ENCODE assay signal across 8 mouse cellular contexts in the genomic region with DNA sequence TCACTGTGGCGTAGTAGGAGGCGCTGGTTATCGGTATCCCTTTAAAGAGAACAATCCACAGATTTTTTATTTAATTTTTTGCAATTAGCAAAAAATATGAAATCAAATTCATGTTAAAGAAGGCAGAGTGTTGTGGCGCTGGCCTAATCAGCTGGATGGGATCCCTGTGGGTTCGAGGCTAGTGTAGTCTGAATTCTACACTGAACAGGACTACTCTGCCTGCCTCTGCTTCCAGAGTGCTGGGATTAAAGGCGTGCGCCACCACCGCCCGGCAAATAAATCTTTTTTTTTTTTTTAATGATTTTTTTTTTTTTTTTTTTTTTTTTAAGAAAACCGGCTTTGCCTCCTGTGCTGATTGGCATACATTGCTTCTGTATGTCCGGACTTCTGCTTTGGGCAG. TPM values are rescaled to one million over a fixed set of nuclear protein-coding genes. Genes with fewer than 3 reads are reported as not detected.
DNase-seq lines count a peak whose midpoint lies in the region; ATAC-seq and TF ChIP-seq lines count a peak whose summit lies in the region.

No protein-coding gene starts in this region.

- WGBS in kidney, postnatal 0 days = 41% methylated on average over 11 of the region's 11 CpGs
- 52% methylated on average over 11 of the region's 11 CpGs for whole genome bisulfite sequencing in embryonic facial prominence, embryonic 12.5 days
- 41% methylated on average over 11 of the region's 11 CpGs for WGBS in intestine, embryonic 14.5 days

- H3K4me1 ChIP-seq in kidney, postnatal 0 days (replicated peaks; ENCODE audit: insufficient read depth, low read length) = 0 out of 2 replicates have a peak, but pooled peaks cover 5% of the 10 kb centered on the region
- H3K4me1 ChIP-seq in embryonic facial prominence, embryonic 12.5 days = 0 out of 2 replicates have a peak, but pooled peaks cover 10% of the 10 kb centered on the region
- no peaks in the 10 kb centered on the region for H3K4me1 ChIP-seq in intestine, embryonic 14.5 days (replicated peaks; ENCODE audit: control insufficient read depth, insufficient read depth, low read length)

- peak overlapping the region; percentile 81 for H3K9ac ChIP-seq in kidney, postnatal 0 days (ENCODE audit: low read depth, low read length)
- H3K9ac ChIP-seq in embryonic facial prominence, embryonic 12.5 days = peak overlapping the region; percentile 73
- H3K9ac ChIP-seq in intestine, embryonic 14.5 days (ENCODE audit: low read length) = peak overlapping the region; percentile 70

- H3K9me3 ChIP-seq in kidney, postnatal 0 days (replicated peaks; ENCODE audit: low read length) = no peaks in the 10 kb centered on the region
- peaks cover 15% of the 10 kb centered on the region for H3K9me3 ChIP-seq in embryonic facial prominence, embryonic 12.5 days
- peaks cover 14% of the 10 kb centered on the region for H3K9me3 ChIP-seq in intestine, embryonic 14.5 days (ENCODE audit: control insufficient read depth, low read length)

- no peak for DNase-seq in kidney, postnatal 0 days (ENCODE audit: low spot score)
- DNase-seq in kidney, postnatal 25 days = no peak
- no peak for DNase-seq in intestine, embryonic 14.5 days (ENCODE audit: low spot score)
- no peak for DNase-seq in urinary bladder, postnatal 36 days (ENCODE audit: low spot score in 2 of 2)
- no peak for DNase-seq in embryo, embryonic 10 days (ENCODE audit: low spot score)
- no peak for DNase-seq in layer of hippocampus, adult 9-11 months

- no peak for ATAC-seq in kidney, postnatal 0 days (replicated peaks; ENCODE audit: low FRiP score, low read depth)
- no peak for ATAC-seq in embryonic facial prominence, embryonic 12.5 days (ENCODE audit: insufficient number of reproducible peaks, insufficient read depth, low FRiP score, low TSS enrichment)
- ATAC-seq in intestine, embryonic 14.5 days (replicated peaks; ENCODE audit: low FRiP score, low TSS enrichment, low read depth) = peak; percentile 30; the same call in 1 of the 2 replicates

- no peak for TF ChIP-seq POLR2A in myocyte (IDR thresholded peaks at IDR 0.05; ENCODE audit: insufficient read length, low read depth)

- peak overlapping the region; percentile 76 for H3K4me2 ChIP-seq in kidney, postnatal 0 days (ENCODE audit: low read length)
- H3K4me2 ChIP-seq in embryonic facial prominence, embryonic 12.5 days (replicated peaks) = peak overlapping the region; percentile 78
- peak overlapping the region; percentile 60 for H3K4me2 ChIP-seq in intestine, embryonic 14.5 days (ENCODE audit: low read length)
- H3K4me2 ChIP-seq in myocyte (ENCODE audit: low read depth) = no peak overlapping the region

- no peaks in the 10 kb centered on the region for H3K27me3 ChIP-seq in kidney, postnatal 0 days (ENCODE audit: insufficient read depth, low read length)
- no peaks in the 10 kb centered on the region for H3K27me3 ChIP-seq in embryonic facial prominence, embryonic 12.5 days
- H3K27me3 ChIP-seq in intestine, embryonic 14.5 days (replicated peaks; ENCODE audit: control insufficient read depth, insufficient read depth, low read length) = no peaks in the 10 kb centered on the region
- H3K27me3 ChIP-seq in myocyte (ENCODE audit: control insufficient read depth, insufficient read depth, insufficient read length) = no peaks in the 10 kb centered on the region

- no peaks in the 10 kb centered on the region for H3K79me2 ChIP-seq in myocyte (ENCODE audit: control insufficient read depth, insufficient read depth)

- TF ChIP-seq CTCF in kidney, postnatal 0 days (IDR thresholded peaks at IDR 0.05; ENCODE audit: low read depth) = 0 out of 2 replicates have a peak, but pooled peaks have one; percentile 4

- H3K27ac ChIP-seq in kidney, postnatal 0 days = no peak overlapping the region
- H3K27ac ChIP-seq in embryonic facial prominence, embryonic 12.5 days = no peak overlapping the region
- H3K27ac ChIP-seq in intestine, embryonic 14.5 days (ENCODE audit: low read depth) = no peak overlapping the region

- H3K36me3 ChIP-seq in kidney, postnatal 0 days (ENCODE audit: insufficient read depth, low read length) = peaks cover 16% of the 10 kb centered on the region
- peaks cover 24% of the 10 kb centered on the region for H3K36me3 ChIP-seq in embryonic facial prominence, embryonic 12.5 days
- peaks cover 21% of the 10 kb centered on the region for H3K36me3 ChIP-seq in intestine, embryonic 14.5 days (ENCODE audit: control insufficient read depth, insufficient read depth, low read length)
- peaks cover 11% of the 10 kb centered on the region for H3K36me3 ChIP-seq in myocyte (ENCODE audit: control insufficient read depth, insufficient read depth)

- peak overlapping the region; percentile 61 for H3K4me3 ChIP-seq in kidney, postnatal 0 days (replicated peaks; ENCODE audit: low read depth, low read length)
- H3K4me3 ChIP-seq in embryonic facial prominence, embryonic 12.5 days = peak overlapping the region; percentile 62
- H3K4me3 ChIP-seq in intestine, embryonic 14.5 days (ENCODE audit: low read depth, low read length) = peak overlapping the region; percentile 70
- peak overlapping the region; percentile 12 for H3K4me3 ChIP-seq in myocyte

- H3ac ChIP-seq in myocyte (ENCODE audit: control insufficient read depth, insufficient read length) = peak overlapping the region; percentile 87

TF ChIP-seq in myocyte, 11 proteins besides CTCF, POLR2A, EP300 and RAD21:
- TF ChIP-seq TCF3 (IDR thresholded peaks at IDR 0.05; ENCODE audit: insufficient read length, low read depth) (no peak), SRF (IDR thresholded peaks at IDR 0.05; ENCODE audit: control insufficient read depth, insufficient read length, low read depth) (no peak), POLR2AphosphoS2 (IDR thresholded peaks at IDR 0.05; ENCODE audit: insufficient read length, low read depth) (no peak), REST (IDR thresholded peaks at IDR 0.05; ENCODE audit: insufficient read depth, insufficient read length) (no peak), MAX (IDR thresholded peaks at IDR 0.05; ENCODE audit: low read depth) (no peak), MYOD1 (IDR thresholded peaks at IDR 0.05; ENCODE audit: control insufficient read depth in 1 of 3, insufficient read length in 2 of 3, low read depth in 2 of 3) (no peak), CEBPB (IDR thresholded peaks at IDR 0.05; ENCODE audit: insufficient read depth, poor library complexity, severe bottlenecking) (no peak), MYOG (IDR thresholded peaks at IDR 0.05; ENCODE audit: control insufficient read depth in 1 of 3, insufficient read depth in 1 of 3, insufficient read length in 2 of 3, low read depth in 2 of 3) (no peak), USF1 (IDR thresholded peaks at IDR 0.05; ENCODE audit: low read depth) (no peak), E2F4 (IDR thresholded peaks at IDR 0.05; ENCODE audit: insufficient read depth) (no peak)

RNA-seq across cellular contexts. Expression of gene 2210016F16Rik, which starts 0.7 kb away (rescaled TPM):
- polyA plus RNA-seq in kidney, postnatal 0 days (2015; fragmentation: Nextera tagmentation; extraction: Ambion mirVana) = 33.0 and 33.7 TPM in 2 replicates
- 23.7 and 24.3 TPM in 2 replicates for polyA plus RNA-seq in embryonic facial prominence, embryonic 12.5 days (2016; fragmentation: Nextera tagmentation; extraction: Ambion mirVana)
- 34.0 and 35.6 TPM in 2 replicates for polyA plus RNA-seq in intestine, embryonic 14.5 days (2014; fragmentation: Nextera tagmentation; extraction: Ambion mirVana)
- polyA plus RNA-seq in myocyte (2012; fragmentation: generic; extraction: Trizol) = 3.7 TPM

RNA-seq across cellular contexts. Expression of gene Rmi1, which starts 17.7 kb away (rescaled TPM):
- polyA plus RNA-seq in kidney, postnatal 0 days (2015; fragmentation: Nextera tagmentation; extraction: Ambion mirVana) = 19.3 and 20.5 TPM in 2 replicates
- polyA plus RNA-seq in embryonic facial prominence, embryonic 12.5 days (2016; fragmentation: Nextera tagmentation; extraction: Ambion mirVana) = 29.5 and 31.4 TPM in 2 replicates
- 21.2 and 26.0 TPM in 2 replicates for polyA plus RNA-seq in intestine, embryonic 14.5 days (2014; fragmentation: Nextera tagmentation; extraction: Ambion mirVana)
- 5.2 TPM for polyA plus RNA-seq in myocyte (2012; fragmentation: generic; extraction: Trizol)

RNA-seq across cellular contexts. Expression of gene Hnrnpk, which starts 18.8 kb away (rescaled TPM):
- 1,049 and 1,178 TPM in 2 replicates for polyA plus RNA-seq in kidney, postnatal 0 days (2015; fragmentation: Nextera tagmentation; extraction: Ambion mirVana)
- polyA plus RNA-seq in embryonic facial prominence, embryonic 12.5 days (2016; fragmentation: Nextera tagmentation; extraction: Ambion mirVana) = 1,844 and 1,972 TPM in 2 replicates
- 1,414 and 1,590 TPM in 2 replicates for polyA plus RNA-seq in intestine, embryonic 14.5 days (2014; fragmentation: Nextera tagmentation; extraction: Ambion mirVana)
- polyA plus RNA-seq in myocyte (2012; fragmentation: generic; extraction: Trizol) = 289 TPM

RNA-seq across cellular contexts. Expression of gene Kif27, which starts 25.4 kb away (rescaled TPM):
- 0.52 and 0.55 TPM in 2 replicates for polyA plus RNA-seq in kidney, postnatal 0 days (2015; fragmentation: Nextera tagmentation; extraction: Ambion mirVana)
- 0.90 and 1.2 TPM in 2 replicates for polyA plus RNA-seq in embryonic facial prominence, embryonic 12.5 days (2016; fragmentation: Nextera tagmentation; extraction: Ambion mirVana)
- 0.52 and 1.0 TPM in 2 replicates for polyA plus RNA-seq in intestine, embryonic 14.5 days (2014; fragmentation: Nextera tagmentation; extraction: Ambion mirVana)
- polyA plus RNA-seq in myocyte (2012; fragmentation: generic; extraction: Trizol) = 0.08 TPM

Comparison
In these comparisons a context has a peak if more than half of its experiments do, and no peak if none do; other contexts are left out.
1. H3K4me3 ChIP-seq: peak in every context shown above with its lines; median percentile 70 in intestine, embryonic 14.5 days; 62 in embryonic facial prominence, embryonic 12.5 days; 61 in kidney, postnatal 0 days; 12 in myocyte.